Mouse (Mus musculus): ENCODE data around the gene Fbxl20.

The Fbxl20 gene

GRCm38 (mm10) chr11:98088224-98088623, 62.0 kb downstream of the Fbxl20 start:
- DNase-seq (ENCODE audit: low spot score in 2 of 2) = peak in 1 of 2 experiments; percentile 18

GRCm38 (mm10) chr11:98086574-98086973, 63.6 kb downstream of the Fbxl20 start:
- no peak for DNase-seq (ENCODE audit: low spot score in 2 of 2)

- DNase-seq (ENCODE audit: low spot score in 2 of 2) = no peak
These were observed 64.1 kb downstream of the Fbxl20 start for GRCm38 (mm10) chr11:98086141-98086540.

GRCm38 (mm10) chr11:98082745-98083144, 67.5 kb downstream of the Fbxl20 start:
- no peak for DNase-seq (ENCODE audit: low spot score in 2 of 2)

- no peak for DNase-seq (ENCODE audit: low spot score in 2 of 2)
These were observed 69.8 kb downstream of the Fbxl20 start for GRCm38 (mm10) chr11:98080450-98080849.

GRCm38 (mm10) chr11:98077086-98077485, 73.1 kb downstream of the Fbxl20 start:
- peak; percentile 39 to 57 for DNase-seq (ENCODE audit: low spot score in 2 of 2)

GRCm38 (mm10) chr11:98075195-98075808, 74.9 kb downstream of the Fbxl20 start:
- peak; percentile 57 to 84 for DNase-seq (ENCODE audit: low spot score in 2 of 2)

- DNase-seq (ENCODE audit: low spot score in 2 of 2) = no peak
These were observed 76.8 kb downstream of the Fbxl20 start for GRCm38 (mm10) chr11:98073442-98073841.

GRCm38 (mm10) chr11:98067255-98067654, 82.9 kb downstream of the Fbxl20 start:
- DNase-seq (ENCODE audit: low spot score in 2 of 2) = no peak

GRCm38 (mm10) chr11:98066201-98066600, 84.0 kb downstream of the Fbxl20 start:
- no peak for DNase-seq (ENCODE audit: low spot score in 2 of 2)

- DNase-seq (ENCODE audit: low spot score in 2 of 2) = no peak
These were observed 88.2 kb downstream of the Fbxl20 start for GRCm38 (mm10) chr11:98061904-98062562.

- DNase-seq (ENCODE audit: low spot score in 2 of 2) = no peak
These were observed 88.8 kb downstream of the Fbxl20 start for GRCm38 (mm10) chr11:98061441-98061840.

- DNase-seq (ENCODE audit: low spot score in 2 of 2) = no peak
These were observed 90.0 kb downstream of the Fbxl20 start for GRCm38 (mm10) chr11:98060104-98060692.

- no peak for DNase-seq (ENCODE audit: low spot score in 2 of 2)
These were observed 90.5 kb downstream of the Fbxl20 start for GRCm38 (mm10) chr11:98059662-98060061.

GRCm38 (mm10) chr11:98057998-98058397, 92.2 kb downstream of the Fbxl20 start:
- DNase-seq (ENCODE audit: low spot score in 2 of 2) = no peak

- no peak for DNase-seq (ENCODE audit: low spot score in 2 of 2)
These were observed 92.7 kb downstream of the Fbxl20 start for GRCm38 (mm10) chr11:98057466-98057865.

GRCm38 (mm10) chr11:98052989-98053834, 97.0 kb downstream of the Fbxl20 start, which contains the start of gene Stac2:
Gene Stac2 (minus strand): TSS chr11:98053462.
- DNase-seq (ENCODE audit: low spot score in 2 of 2) = peak; percentile 52 to 53

- DNase-seq (ENCODE audit: low spot score in 2 of 2) = no peak
These were observed 97.8 kb downstream of the Fbxl20 start for GRCm38 (mm10) chr11:98052129-98052988.

GRCm38 (mm10) chr11:98051611-98052128, 98.5 kb downstream of the Fbxl20 start:
- DNase-seq (ENCODE audit: low spot score in 2 of 2) = no peak

- DNase-seq (ENCODE audit: low spot score in 2 of 2) = no peak
These were observed 99.3 kb downstream of the Fbxl20 start for GRCm38 (mm10) chr11:98050940-98051339.

GRCm38 (mm10) chr11:98050520-98050815, 99.7 kb downstream of the Fbxl20 start:
- DNase-seq (ENCODE audit: low spot score in 2 of 2) = no peak

Data from heart, adult 9 months (tissue).